Comparison of ENCODE assay signal across 9 mouse cellular contexts in the genomic region with DNA sequence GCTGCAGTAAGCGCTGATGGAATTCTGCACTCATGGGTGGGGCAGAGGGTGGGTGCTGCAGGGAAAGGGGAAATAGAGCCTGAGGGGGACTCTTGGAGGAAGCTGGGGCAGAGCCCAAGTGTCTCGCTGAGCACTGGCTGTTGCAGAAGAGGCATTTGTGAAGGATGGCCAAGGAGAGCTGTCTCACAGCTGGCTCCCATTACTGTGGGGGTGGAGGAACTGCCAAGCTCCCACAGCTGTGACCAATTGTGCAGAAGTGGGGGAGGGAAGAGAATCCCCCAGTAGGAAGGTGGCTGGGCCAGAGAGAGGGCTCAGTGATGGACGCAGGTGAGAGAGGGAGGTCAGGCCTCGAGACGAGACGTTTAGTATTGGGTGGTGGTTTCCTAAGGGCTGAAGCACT. TPM values are rescaled to one million over a fixed set of nuclear protein-coding genes. Genes with fewer than 3 reads are reported as not detected.
A peak's percentile ranks its signal among the peaks of the same experiment; 100 is the strongest.
DNase-seq lines count a peak whose midpoint lies in the region; ATAC-seq lines count a peak whose summit lies in the region.
"Had no signal": no experiment of that assay in that cellular context is flagged by ENCODE, and none has a peak within 500 bp of the region (broad histone marks: within the 10 kb centered on the region; RNA-seq: fewer than 3 reads in every experiment).

No protein-coding gene starts in this region.

- peak overlapping the region; percentile 41 for H3K27ac ChIP-seq in kidney, embryonic 15.5 days

- ATAC-seq in kidney, embryonic 15.5 days (replicated peaks; ENCODE audit: low FRiP score): peak; percentile 81
- ATAC-seq: Patski had no signal

- peaks cover 21% of the 10 kb centered on the region for H3K4me1 ChIP-seq in kidney, embryonic 15.5 days

- no peak for DNase-seq in kidney, postnatal 36 days
- DNase-seq in embryo, embryonic 11 days: peak; percentile 82
- peak; percentile 35 to 55 for DNase-seq in heart, postnatal 36 days
- peak; percentile 47 to 81 for DNase-seq in lung, postnatal 4 days
- no peak for DNase-seq in adrenal gland, adult 18-20 months (ENCODE audit: low spot score in 2 of 2)
- no peak for DNase-seq in thymus, postnatal 25 days
- no peak for DNase-seq in cerebellum, adult 11 months

- no peaks in the 10 kb centered on the region for H3K27me3 ChIP-seq in kidney, embryonic 15.5 days
- H3K27me3 ChIP-seq: Patski had no signal

- no peak overlapping the region for H3K9ac ChIP-seq in kidney, embryonic 15.5 days

- no peaks in the 10 kb centered on the region for H3K9me3 ChIP-seq in kidney, embryonic 15.5 days (replicated peaks)

- intact Hi-C loops in heart, postnatal 36 days (cut with DNase I): no loop called here

- H3K36me3 ChIP-seq in kidney, embryonic 15.5 days: peaks cover 59% of the 10 kb centered on the region

- WGBS in kidney, embryonic 15.5 days: 29% methylated on average over 6 of the region's 6 CpGs

- H3K4me2 ChIP-seq in kidney, embryonic 15.5 days: no peak overlapping the region

- H3K4me3 ChIP-seq in kidney, embryonic 15.5 days (replicated peaks): no peak overlapping the region

RNA-seq across cellular contexts. Expression of gene Mkrn1, which starts 54.2 kb away (rescaled TPM):
- 59.8 and 60.2 TPM in 2 replicates for polyA plus RNA-seq in kidney, embryonic 15.5 days (2015; fragmentation: Nextera tagmentation; extraction: Ambion mirVana)
- 10 to 100 TPM; 60.7 to 80.6 TPM for total RNA-seq in heart, postnatal 36 days (2021)
- total RNA-seq in adrenal gland, adult 18-20 months (2021): 10 to 100 TPM; 64.0 to 72.7 TPM

Comparison
In these comparisons a context has a peak if more than half of its experiments do, and no peak if none do; other contexts are left out.
1. DNase-seq: peak in embryo, embryonic 11 days (single experiment), heart, postnatal 36 days (2 of 2) and lung, postnatal 4 days (2 of 2); none in kidney, postnatal 36 days (0 of 2), adrenal gland, adult 18-20 months (0 of 2), thymus, postnatal 25 days (single experiment) and cerebellum, adult 11 months (single experiment).